Mouse (Mus musculus): Measurements from ENCODE around the gene Zmym4. TPM values are rescaled to one million over a fixed set of nuclear protein-coding genes. Genes with fewer than 3 reads are reported as not detected.

Gene Zmym4
- polyA plus RNA-seq, 1 experiment from 2014 or later = 12.9 TPM

DNA sequence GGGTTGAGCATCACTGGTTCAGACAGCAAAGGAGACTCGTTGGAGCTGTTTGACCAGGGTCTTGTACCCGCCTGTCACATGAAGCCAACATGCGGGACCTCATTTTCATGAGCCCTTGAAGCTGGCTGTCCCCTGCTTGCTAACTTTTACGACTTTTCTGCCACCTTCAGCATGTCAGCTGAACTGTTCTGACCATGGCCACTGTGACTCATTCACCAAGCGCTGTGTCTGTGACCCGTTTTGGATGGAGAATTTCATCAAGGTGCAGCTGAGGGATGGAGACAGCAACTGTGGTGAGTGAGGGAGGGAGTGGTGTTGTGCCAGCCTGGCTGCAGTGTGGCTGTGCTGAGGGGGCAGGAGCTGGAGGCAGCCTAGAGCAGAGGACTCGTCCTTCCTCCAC, 121.0 kb downstream of the Zmym4 start:
- Histone ChIP-seq H3K9ac (no peak overlapping the region), H3K27ac (replicated peaks) (no peak overlapping the region), H3K4me3 (no peak overlapping the region), H3K4me2 (no peak overlapping the region), H3K4me1 (peaks cover 19% of the 10 kb centered on the region), H3K9me3 (no peaks in the 10 kb centered on the region), H3K36me3 (peaks cover 65% of the 10 kb centered on the region), H3K27me3 (replicated peaks) (no peaks in the 10 kb centered on the region)
- WGBS = 61% methylated on average over 7 of the region's 7 CpGs
- no peak for ATAC-seq (ENCODE audit: extremely low read depth, insufficient number of reproducible peaks, low FRiP score, low TSS enrichment)

DNA sequence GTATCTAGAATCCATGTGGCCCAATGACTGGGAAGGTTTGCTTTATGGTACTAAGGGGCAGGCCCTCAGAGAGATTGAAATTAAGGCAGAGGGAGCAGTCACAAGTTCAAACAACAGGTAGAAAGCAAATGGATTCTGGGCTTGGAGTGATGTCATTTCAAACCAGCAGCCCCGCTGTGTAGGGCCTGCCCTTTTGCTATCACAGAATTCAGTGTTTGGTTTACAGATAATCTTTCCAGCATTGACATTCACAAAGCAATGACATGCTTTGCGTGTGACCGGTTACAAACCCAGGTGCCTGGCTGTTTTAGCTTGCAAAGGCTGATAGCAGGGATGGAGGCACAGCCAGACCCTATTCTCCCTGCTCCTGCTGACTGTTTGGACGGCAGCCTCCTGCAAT, 122.3 kb downstream of the Zmym4 start:
- Histone ChIP-seq H3K4me3 (no peak overlapping the region), H3K9ac (no peak overlapping the region), H3K4me2 (no peak overlapping the region), H3K27me3 (replicated peaks) (no peaks in the 10 kb centered on the region), H3K27ac (replicated peaks) (no peak overlapping the region), H3K4me1 (peaks cover 8% of the 10 kb centered on the region), H3K9me3 (no peaks in the 10 kb centered on the region), H3K36me3 (peaks cover 68% of the 10 kb centered on the region)
- ATAC-seq (ENCODE audit: extremely low read depth, insufficient number of reproducible peaks, low FRiP score, low TSS enrichment) = no peak
- WGBS = 56% methylated on average over 4 of the region's 4 CpGs

DNA sequence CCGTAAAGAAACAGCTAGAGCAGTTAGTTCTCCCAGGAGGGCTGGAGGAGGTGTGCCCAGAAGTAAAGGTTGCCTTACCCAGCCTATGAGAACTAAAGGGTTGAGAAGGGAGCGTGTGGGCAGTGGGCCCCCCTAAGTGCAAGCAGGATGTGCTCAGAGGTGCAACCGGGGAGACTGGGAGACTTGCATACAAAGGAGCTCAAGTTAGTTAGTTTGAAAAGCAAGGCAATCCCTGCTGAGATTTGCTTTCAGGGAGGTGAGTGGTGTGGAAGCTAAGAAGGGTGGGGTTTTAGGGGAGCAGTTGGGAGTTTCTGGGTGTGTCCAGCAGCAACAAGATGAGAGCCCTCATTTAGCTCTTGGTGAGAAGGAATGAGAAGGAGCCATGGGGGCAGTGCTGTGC, 125.0 kb downstream of the Zmym4 start:
- Histone ChIP-seq H3K4me2 (no peak overlapping the region), H3K36me3 (peaks cover 67% of the 10 kb centered on the region), H3K4me3 (no peak overlapping the region), H3K4me1 (peaks cover 7% of the 10 kb centered on the region), H3K9ac (no peak overlapping the region), H3K9me3 (no peaks in the 10 kb centered on the region), H3K27me3 (replicated peaks) (no peaks in the 10 kb centered on the region), H3K27ac (replicated peaks) (no peak overlapping the region)
- no peak for ATAC-seq (ENCODE audit: extremely low read depth, insufficient number of reproducible peaks, low FRiP score, low TSS enrichment)
- 57% methylated on average over 3 of the region's 3 CpGs for WGBS

DNA sequence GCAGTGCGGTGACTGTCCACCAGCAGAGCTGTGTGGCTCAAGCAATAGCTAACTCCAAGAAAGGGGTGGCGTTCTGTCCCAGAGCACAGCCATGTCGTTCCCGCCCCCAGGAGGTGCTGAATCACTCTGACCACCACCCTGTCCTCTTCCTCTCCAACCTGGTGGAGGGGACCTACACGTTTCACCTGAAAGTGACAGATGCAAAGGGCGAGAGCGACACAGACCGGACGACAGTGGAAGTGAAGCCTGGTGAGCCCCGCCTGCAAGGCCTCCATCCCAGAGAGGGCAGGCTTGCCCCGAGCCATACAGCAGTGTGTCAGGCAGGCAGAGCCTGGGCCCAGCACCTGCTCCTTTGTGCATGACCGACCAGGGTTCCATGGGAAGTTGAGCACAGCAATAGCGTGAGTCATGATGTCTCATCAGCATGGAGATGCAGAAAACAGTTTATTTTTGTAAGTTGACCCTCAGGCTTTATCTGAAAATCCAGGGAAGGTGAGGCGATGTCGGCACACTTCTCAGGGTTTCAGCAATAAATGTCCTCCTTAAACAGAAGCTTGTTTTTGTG, 126.9 kb downstream of the Zmym4 start:
- Histone ChIP-seq H3K36me3 (peaks cover 65% of the 10 kb centered on the region), H3K4me3 (no peak overlapping the region), H3K4me1 (peaks cover 11% of the 10 kb centered on the region), H3K9ac (no peak overlapping the region), H3K9me3 (no peaks in the 10 kb centered on the region), H3K27ac (replicated peaks) (no peak overlapping the region), H3K4me2 (no peak overlapping the region), H3K27me3 (replicated peaks) (no peaks in the 10 kb centered on the region)
- 85% methylated on average over 15 of the region's 15 CpGs for WGBS
- no peak for ATAC-seq (ENCODE audit: extremely low read depth, insufficient number of reproducible peaks, low FRiP score, low TSS enrichment)

DNA sequence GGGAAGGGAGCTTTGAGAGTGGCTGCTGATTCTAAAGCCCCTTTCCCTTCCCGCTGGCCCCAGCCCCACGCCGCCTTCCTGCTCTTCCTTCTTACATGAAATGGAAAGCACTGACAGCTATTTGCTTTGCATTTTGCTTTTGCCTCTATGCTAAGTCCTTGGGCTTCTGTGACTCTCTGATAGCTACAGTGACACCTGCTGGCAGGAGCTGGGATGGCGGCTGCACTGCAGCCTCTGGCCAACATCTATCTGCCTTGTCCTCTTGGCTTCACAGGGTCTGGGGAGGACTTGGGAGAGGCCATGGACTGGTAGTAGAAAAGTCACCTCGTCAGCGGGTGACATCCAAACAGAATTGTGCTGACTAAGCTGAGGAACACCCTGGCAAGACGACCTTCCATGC, 128.1 kb downstream of the Zmym4 start:
- ATAC-seq (ENCODE audit: extremely low read depth, insufficient number of reproducible peaks, low FRiP score, low TSS enrichment) = no peak
- H3K9ac ChIP-seq = no peak overlapping the region

DNA sequence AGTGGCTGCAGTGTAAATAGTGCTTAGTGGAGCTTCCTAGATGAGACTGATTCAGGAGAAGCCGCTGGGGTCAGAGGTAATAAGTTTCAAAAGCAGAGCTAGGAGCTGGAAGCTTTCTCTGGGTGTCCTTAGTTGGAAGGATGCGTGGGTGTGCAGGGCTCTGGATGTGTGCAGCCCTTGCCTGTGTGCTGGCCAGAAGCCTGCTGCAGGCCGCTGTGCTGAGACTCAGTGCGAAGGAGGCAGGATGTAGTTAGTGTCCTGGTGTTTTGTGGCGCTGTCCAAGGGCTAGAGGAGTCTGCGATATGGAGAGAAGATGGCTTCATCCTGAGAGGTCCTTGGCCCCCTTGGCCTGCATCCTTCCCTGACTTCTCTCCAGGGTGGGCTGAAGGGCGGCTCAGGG, 129.1 kb downstream of the Zmym4 start:
- no peaks in the 10 kb centered on the region for H3K9me3 ChIP-seq
- no peak overlapping the region for H3K4me3 ChIP-seq
- WGBS = 75% methylated on average over 7 of the region's 7 CpGs
- no peak overlapping the region for H3K4me2 ChIP-seq
- H3K36me3 ChIP-seq = peaks cover 72% of the 10 kb centered on the region
- no peaks in the 10 kb centered on the region for H3K27me3 ChIP-seq (replicated peaks)
- H3K9ac ChIP-seq = 0 out of 2 replicates have a peak overlapping the region, but pooled peaks have one; percentile 8
- H3K27ac ChIP-seq (replicated peaks) = peak overlapping the region; percentile 49
- H3K4me1 ChIP-seq = peaks cover 11% of the 10 kb centered on the region
- ATAC-seq (ENCODE audit: extremely low read depth, insufficient number of reproducible peaks, low FRiP score, low TSS enrichment) = no peak

More for the DNA sequence above, 128.1 kb downstream of the Zmym4 start:
- Histone ChIP-seq H3K27ac (replicated peaks) (no peak overlapping the region), H3K4me2 (no peak overlapping the region), H3K9me3 (no peaks in the 10 kb centered on the region), H3K36me3 (peaks cover 72% of the 10 kb centered on the region), H3K4me3 (no peak overlapping the region), H3K27me3 (replicated peaks) (no peaks in the 10 kb centered on the region), H3K4me1 (peaks cover 11% of the 10 kb centered on the region)
- WGBS = 9% methylated on average over 7 of the region's 7 CpGs

DNA sequence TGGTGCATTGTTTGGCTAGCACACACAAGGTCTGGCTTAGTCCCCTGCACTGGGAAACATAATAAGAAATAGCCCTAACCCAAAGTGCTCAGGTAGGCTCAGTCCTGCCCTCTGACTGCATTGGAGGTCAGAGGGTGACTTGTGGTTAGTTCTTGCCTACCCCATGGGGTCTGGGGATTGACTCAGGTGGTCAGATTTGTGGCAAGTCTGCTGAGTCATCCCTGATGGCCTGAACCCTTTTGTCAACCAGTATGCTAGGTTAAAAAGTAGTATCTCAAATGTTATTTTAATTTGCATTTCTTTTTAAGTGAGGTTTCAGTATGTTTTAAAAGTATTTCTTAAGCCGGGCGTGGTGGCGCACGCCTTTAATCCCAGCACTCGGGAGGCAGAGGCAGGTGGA, 136.8 kb downstream of the Zmym4 start:
- no peak overlapping the region for H3K4me2 ChIP-seq
- no peak for ATAC-seq (ENCODE audit: extremely low read depth, insufficient number of reproducible peaks, low FRiP score, low TSS enrichment)
- H3K27ac ChIP-seq (replicated peaks) = no peak overlapping the region
- peaks cover 59% of the 10 kb centered on the region for H3K36me3 ChIP-seq
- H3K27me3 ChIP-seq (replicated peaks) = no peaks in the 10 kb centered on the region
- H3K9ac ChIP-seq = no peak overlapping the region
- WGBS = 96% methylated on average over 5 of the region's 5 CpGs
- peaks cover 10% of the 10 kb centered on the region for H3K4me1 ChIP-seq
- H3K4me3 ChIP-seq = no peak overlapping the region
- H3K9me3 ChIP-seq = no peaks in the 10 kb centered on the region

DNA sequence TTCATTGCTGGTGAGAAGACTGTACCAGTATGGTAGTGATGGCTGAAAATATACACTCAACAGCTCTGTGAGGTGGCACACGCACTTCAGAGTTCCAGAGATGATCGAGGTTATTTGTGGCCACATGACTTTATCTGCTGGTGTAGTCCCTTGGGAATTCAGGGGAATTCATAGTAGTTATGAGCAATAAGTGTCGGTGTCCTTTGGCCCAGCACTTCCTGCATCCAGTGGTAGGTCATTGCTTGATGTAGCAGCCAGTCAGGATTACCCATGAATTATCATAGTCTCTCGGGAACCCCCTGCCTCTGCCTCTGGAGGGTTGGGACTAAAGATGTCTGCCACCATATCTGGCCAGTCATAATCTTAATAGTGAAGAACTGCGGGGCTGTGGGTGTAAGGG, 144.0 kb downstream of the Zmym4 start:
- peak overlapping the region; percentile 39; the same call in 1 of the 2 replicates for H3K27ac ChIP-seq (replicated peaks)
- ATAC-seq (ENCODE audit: extremely low read depth, insufficient number of reproducible peaks, low FRiP score, low TSS enrichment) = no peak
- no peak overlapping the region for H3K9ac ChIP-seq
- peaks cover 26% of the 10 kb centered on the region for H3K4me1 ChIP-seq
- no peak overlapping the region for H3K4me3 ChIP-seq
- H3K9me3 ChIP-seq = no peaks in the 10 kb centered on the region
- H3K36me3 ChIP-seq = peaks cover 43% of the 10 kb centered on the region
- H3K4me2 ChIP-seq = no peak overlapping the region
- WGBS = 66% methylated on average over 5 of the region's 5 CpGs
- no peaks in the 10 kb centered on the region for H3K27me3 ChIP-seq (replicated peaks)

DNA sequence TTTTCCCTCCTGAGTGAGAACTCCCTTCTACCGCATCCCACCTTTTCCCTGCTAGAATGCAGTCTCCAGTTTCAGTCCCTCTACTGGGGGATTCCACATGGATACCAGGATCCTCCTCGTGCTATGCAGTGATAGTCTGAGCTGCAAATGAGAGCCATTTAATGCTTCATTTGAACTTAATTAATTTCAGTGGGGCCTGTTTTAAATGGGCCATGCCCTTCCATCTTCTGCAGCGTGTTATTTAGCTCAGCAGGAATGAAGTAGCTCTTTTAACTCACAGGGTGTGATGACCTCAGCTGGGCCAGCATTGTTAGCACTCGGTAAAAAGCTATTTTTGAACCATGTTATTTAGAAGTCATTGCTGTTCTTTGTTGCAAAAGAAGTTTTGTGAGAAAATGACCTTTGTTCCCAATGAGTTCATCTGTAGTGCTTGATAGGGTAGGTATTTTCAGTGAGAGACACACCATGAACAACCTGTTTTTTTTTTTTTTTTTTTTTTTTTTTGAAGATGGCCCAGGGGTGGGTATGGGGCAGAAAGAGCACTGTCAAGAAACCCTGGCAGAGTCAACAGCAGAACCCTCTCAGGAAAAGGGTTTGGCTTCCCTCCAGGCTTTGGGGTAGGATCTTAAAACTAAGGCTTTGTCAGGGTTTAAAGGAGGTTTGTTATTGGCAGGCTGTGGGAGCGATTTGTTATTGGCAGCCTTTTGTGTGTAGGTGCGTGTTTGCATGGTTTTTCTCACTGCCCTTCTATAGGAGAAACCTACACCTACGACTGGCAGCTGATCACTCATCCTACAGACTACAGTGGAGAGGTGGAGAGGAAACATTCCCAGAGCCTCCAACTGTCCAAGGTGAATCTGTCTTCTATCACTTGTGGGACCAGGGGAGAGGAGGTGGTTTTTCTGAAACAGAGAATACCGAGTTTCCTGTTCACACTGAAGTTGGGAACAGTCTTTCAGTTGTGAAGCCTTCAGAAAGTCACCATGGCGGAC, 144.7 kb downstream of the Zmym4 start:
- ATAC-seq (ENCODE audit: extremely low read depth, insufficient number of reproducible peaks, low FRiP score, low TSS enrichment) = no peak
- WGBS = 62% methylated on average over 9 of the region's 9 CpGs
- peak overlapping the region; percentile 50 for H3K27ac ChIP-seq (replicated peaks)

DNA sequence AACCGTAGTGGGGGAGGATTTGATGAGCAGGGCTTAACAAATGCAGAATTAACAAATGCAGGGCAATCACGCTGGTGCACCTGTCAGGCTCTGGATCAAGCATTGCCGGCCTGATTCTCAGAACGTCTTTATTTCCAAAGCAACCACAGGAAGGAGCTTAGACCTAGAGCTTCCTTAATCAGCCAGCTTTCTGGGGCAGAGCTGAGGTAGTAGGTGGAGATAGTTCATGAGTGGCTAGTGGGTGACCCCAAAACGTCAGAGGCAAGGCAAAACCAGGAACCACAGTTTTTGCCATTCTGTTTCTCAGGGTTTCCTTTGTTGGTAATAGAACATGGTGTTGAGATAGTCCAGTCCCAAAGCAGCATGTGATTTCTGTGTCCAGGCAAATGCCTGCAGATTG, 153.1 kb downstream of the Zmym4 start:
- H3K9me3 ChIP-seq = no peaks in the 10 kb centered on the region
- H3K27ac ChIP-seq (replicated peaks) = no peak overlapping the region
- H3K36me3 ChIP-seq = peaks cover 59% of the 10 kb centered on the region
- no peak overlapping the region for H3K4me2 ChIP-seq
- no peak for ATAC-seq (ENCODE audit: extremely low read depth, insufficient number of reproducible peaks, low FRiP score, low TSS enrichment)
- no peaks in the 10 kb centered on the region for H3K27me3 ChIP-seq (replicated peaks)
- H3K4me3 ChIP-seq = no peak overlapping the region
- no peak overlapping the region for H3K9ac ChIP-seq
- peaks cover 9% of the 10 kb centered on the region for H3K4me1 ChIP-seq
- 77% methylated on average over 5 of the region's 5 CpGs for WGBS

More for the DNA sequence above, 144.7 kb downstream of the Zmym4 start:
- H3K27me3 ChIP-seq (replicated peaks) = no peaks in the 10 kb centered on the region
- H3K36me3 ChIP-seq = peaks cover 48% of the 10 kb centered on the region
- H3K4me1 ChIP-seq = peaks cover 19% of the 10 kb centered on the region
- no peak overlapping the region for H3K4me3 ChIP-seq
- H3K9me3 ChIP-seq = no peaks in the 10 kb centered on the region
- no peak overlapping the region for H3K9ac ChIP-seq
- no peak overlapping the region for H3K4me2 ChIP-seq

DNA sequence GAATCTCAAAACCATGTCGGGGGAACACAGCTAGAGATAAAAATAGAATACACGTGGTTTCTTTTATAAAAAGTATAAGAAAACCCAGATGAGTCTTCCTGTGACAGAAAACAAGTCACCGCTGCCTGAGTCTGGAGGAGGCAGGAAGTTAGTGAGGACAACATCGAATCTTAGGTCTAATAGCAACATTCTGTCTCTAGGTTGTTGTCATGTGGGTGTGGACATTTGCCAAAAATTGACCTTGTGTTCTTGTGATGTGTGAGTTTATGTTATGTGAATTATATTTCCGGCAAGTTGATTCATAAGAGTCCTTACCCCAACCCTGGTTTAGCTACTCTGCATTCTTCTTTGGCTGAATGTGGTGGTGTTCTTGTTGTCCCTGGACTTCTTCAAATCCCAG, 154.7 kb downstream of the Zmym4 start:
- H3K27ac ChIP-seq (replicated peaks) = no peak overlapping the region
- peaks cover 53% of the 10 kb centered on the region for H3K36me3 ChIP-seq
- H3K9ac ChIP-seq = no peak overlapping the region; the same call in 1 of the 2 replicates
- peaks cover 9% of the 10 kb centered on the region for H3K4me1 ChIP-seq
- no peaks in the 10 kb centered on the region for H3K9me3 ChIP-seq
- H3K4me3 ChIP-seq = no peak overlapping the region
- H3K27me3 ChIP-seq (replicated peaks) = no peaks in the 10 kb centered on the region
- WGBS = 59% methylated on average over 5 of the region's 5 CpGs
- ATAC-seq (ENCODE audit: extremely low read depth, insufficient number of reproducible peaks, low FRiP score, low TSS enrichment) = no peak
- no peak overlapping the region for H3K4me2 ChIP-seq
